Mouse (Mus musculus) olfactory bulb, adult 2 months (tissue): ENCODE measurements at regions not wholly inside any gene's neighbourhood (a gene's known extent, or its start where the extent isn't known, plus 50 kb on each side); places are given as distances from the start of the nearest gene placed in this dataset.

Source experiments
- CTCF ChIP-seq: fragments of 200-500 bp; IDR thresholded peaks from 2 replicates; pipeline ENCODE4 v1.5.1; 2012; ENCODE audit warnings: low read depth, mild to moderate bottlenecking, low read length, moderate library complexity; ENCODE audit not compliant: insufficient read depth
- POLR2A ChIP-seq: fragments of 200-500 bp; IDR thresholded peaks from 2 replicates; pipeline ENCODE4 v1.6.1; 2012; ENCODE audit warnings: mild to moderate bottlenecking, low read depth, low read length, moderate library complexity; ENCODE audit not compliant: insufficient read depth

GRCm38 (mm10) chr2:92693024-92693423 is 93.5 kb downstream of the Chst1 start:
- TF ChIP-seq POLR2A (no peak), CTCF (no peak)
